Mouse (Mus musculus): Measurements from ENCODE around the gene Chst5.

GRCm38 (mm10) chr8:111875758-111876157, 34.5 kb downstream of the Chst5 start:
- TF ChIP-seq CTCF (IDR thresholded peaks at IDR 0.05; ENCODE audit: low read depth, low read length), result no peak
- TF ChIP-seq POLR2A (IDR thresholded peaks at IDR 0.05; ENCODE audit: borderline replicate concordance, low read depth, low read length), result no peak

Measured in bone marrow macrophage, adult 2 months (primary cell).